Mouse (Mus musculus) MEL (cell line): ENCODE data around the gene Prkar2a.

Experiments
- BHLHE40 ChIP-seq: IDR thresholded peaks from 2 replicates; pipeline ENCODE4 v1.6.1; 2012; ENCODE audit warnings: low read depth, mild to moderate bottlenecking, inconsistent platforms, low read length, improper control_type of control experiment, borderline replicate concordance
- CTCF ChIP-seq, 3 experiments: IDR thresholded peaks in 2 of 3; conservative IDR thresholded peaks in 1 of 3; 2 replicates each; pipeline ENCODE4 v1.5.1; 2011 to 2012; ENCODE audit warnings: low read length in 3 of 3, low read depth in 2 of 3, mild to moderate bottlenecking in 2 of 3, improper control_type of control experiment in 1 of 3, inconsistent platforms in 1 of 3, mixed read lengths in 1 of 3, moderate library complexity in 1 of 3; ENCODE audit not compliant: control insufficient read depth in 1 of 3, insufficient read depth in 1 of 3, poor library complexity in 1 of 3, severe bottlenecking in 1 of 3
- EP300 ChIP-seq, 2 experiments: IDR thresholded peaks; 2 replicates each; pipeline ENCODE4 v1.6.1; 2011; ENCODE audit warnings: improper control_type of control experiment in 2 of 2, low read length in 2 of 2, low read depth in 1 of 2, mild to moderate bottlenecking in 1 of 2
- GATA1 ChIP-seq: IDR thresholded peaks from 2 replicates; pipeline ENCODE4 v1.6.1; 2011; ENCODE audit warnings: low read depth, low read length, improper control_type of control experiment
- HCFC1 ChIP-seq: IDR thresholded peaks from 2 replicates; pipeline ENCODE4 v1.6.1; 2012; ENCODE audit warnings: low read depth, mild to moderate bottlenecking, inconsistent platforms, low read length, improper control_type of control experiment, moderate library complexity
- MAFK ChIP-seq: IDR thresholded peaks from 2 replicates; pipeline ENCODE4 v1.6.1; 2011; ENCODE audit warnings: low read depth, mild to moderate bottlenecking, low read length, improper control_type of control experiment, borderline replicate concordance
- MAX ChIP-seq: IDR thresholded peaks from 2 replicates; pipeline ENCODE4 v1.6.1; 2011; ENCODE audit warnings: low read length, improper control_type of control experiment
- MYC ChIP-seq: IDR thresholded peaks from 2 replicates; pipeline ENCODE4 v1.6.1; 2011; ENCODE audit warnings: low read depth, mild to moderate bottlenecking, low read length, improper control_type of control experiment, moderate library complexity
- POLR2A ChIP-seq, 2 experiments: IDR thresholded peaks; 2 replicates each; pipeline ENCODE4 v1.6.1; 2011 to 2012; ENCODE audit warnings: low read length in 2 of 2, mild to moderate bottlenecking in 2 of 2, control low read depth in 1 of 2, improper control_type of control experiment in 1 of 2, low read depth in 1 of 2, moderate library complexity in 1 of 2; ENCODE audit not compliant: control insufficient read depth in 1 of 2, insufficient read depth in 1 of 2, poor library complexity in 1 of 2
- POLR2AphosphoS2 ChIP-seq: IDR thresholded peaks from 2 replicates; pipeline ENCODE4 v1.6.1; 2011; ENCODE audit warnings: low read length, improper control_type of control experiment
- TBP ChIP-seq: IDR thresholded peaks from 2 replicates; pipeline ENCODE4 v1.8.0; 2011; ENCODE audit warnings: low read depth, low read length, improper control_type of control experiment
- TCF12 ChIP-seq: IDR thresholded peaks from 2 replicates; pipeline ENCODE4 v1.6.1; 2014; ENCODE audit warnings: low read depth, mild to moderate bottlenecking, inconsistent platforms, low read length, improper control_type of control experiment, moderate library complexity
- ZMIZ1 ChIP-seq: IDR thresholded peaks from 2 replicates; pipeline ENCODE4 v1.6.1; 2012; ENCODE audit warnings: low read depth, mild to moderate bottlenecking, inconsistent platforms, low read length, improper control_type of control experiment, moderate library complexity
- ZNF384 ChIP-seq: IDR thresholded peaks from 2 replicates; pipeline ENCODE4 v1.6.1; 2012; ENCODE audit warnings: low read depth, mild to moderate bottlenecking, inconsistent platforms, low read length, improper control_type of control experiment

- no peak for TF ChIP-seq TCF12
- TF ChIP-seq MAX, result no peak
- no peak for TF ChIP-seq EP300 (IDR thresholded peaks at IDR 0.05; ENCODE audit: low read depth in 1 of 2, low read length in 2 of 2)
- TF ChIP-seq HCFC1, result no peak
- TF ChIP-seq ZMIZ1, result no peak
- no peak for TF ChIP-seq ZNF384
- TF ChIP-seq POLR2A (IDR thresholded peaks at IDR 0.05; ENCODE audit: control insufficient read depth in 1 of 2, insufficient read depth in 1 of 2, low read depth in 1 of 2, low read length in 2 of 2, poor library complexity in 1 of 2), result no peak
- no peak for TF ChIP-seq CTCF (IDR thresholded peaks at IDR 0.05 in 2 of 3, conservative IDR thresholded peaks at IDR 0.05 in 1 of 3; ENCODE audit: control insufficient read depth in 1 of 3, insufficient read depth in 1 of 3, low read depth in 2 of 3, low read length in 3 of 3, poor library complexity in 1 of 3, severe bottlenecking in 1 of 3)
- no peak for TF ChIP-seq MAFK
- TF ChIP-seq POLR2AphosphoS2, result no peak
- TF ChIP-seq GATA1, result no peak
- no peak for TF ChIP-seq BHLHE40
- no peak for TF ChIP-seq MYC
- no peak for TF ChIP-seq TBP
Observed at GRCm38 (mm10) chr9:108680026-108680425, 9.1 kb upstream of the Prkar2a start.
